Mouse (Mus musculus): ENCODE results near the gene Kat14.

- TF ChIP-seq CTCF (IDR thresholded peaks at IDR 0.05; ENCODE audit: insufficient read depth, low read depth, low read length) (no peak), POLR2A (IDR thresholded peaks at IDR 0.05; ENCODE audit: insufficient read depth, low read depth, low read length) (no peak)
These were observed 38.8 kb upstream of the Kat14 start for GRCm38 (mm10) chr2:144329937-144330336.

Measured in olfactory bulb, adult 2 months (tissue).